Mouse (Mus musculus): ENCODE data around the gene Tfpt. TPM values are rescaled to one million over a fixed set of nuclear protein-coding genes. Genes with fewer than 3 reads are reported as not detected.

Gene Tfpt
- polyA plus RNA-seq, 1 experiment from 2014 or later = 30.4 TPM

- Histone ChIP-seq H3K36me3 (ENCODE audit: control insufficient read depth, insufficient read depth, low read length) (peaks cover 35% of the 10 kb centered on the region), H3K9me3 (ENCODE audit: control insufficient read depth, low read length) (no peaks in the 10 kb centered on the region), H3K4me2 (ENCODE audit: low read length) (peak overlapping the region; percentile 76), H3K27me3 (ENCODE audit: control insufficient read depth, insufficient read depth, low read length) (no peaks in the 10 kb centered on the region), H3K4me3 (replicated peaks; ENCODE audit: low read depth, low read length) (peak overlapping the region; percentile 52), H3K27ac (replicated peaks; ENCODE audit: low read depth, low read length) (peak overlapping the region; percentile 69), H3K9ac (replicated peaks; ENCODE audit: low read length) (peak overlapping the region; percentile 51), H3K4me1 (ENCODE audit: control insufficient read depth, insufficient read depth, low read length) (peaks cover 7% of the 10 kb centered on the region; the same call in 1 of the 2 replicates)
- 28% methylated on average over 15 of the region's 15 CpGs for WGBS
- no peak for DNase-seq
- peak; percentile 16; the same call in 1 of the 2 replicates for ATAC-seq (ENCODE audit: low FRiP score, low TSS enrichment)
Observed at GRCm38 (mm10) chr7:3664524-3665214, 34.9 kb upstream of the Tfpt start.

DNA sequence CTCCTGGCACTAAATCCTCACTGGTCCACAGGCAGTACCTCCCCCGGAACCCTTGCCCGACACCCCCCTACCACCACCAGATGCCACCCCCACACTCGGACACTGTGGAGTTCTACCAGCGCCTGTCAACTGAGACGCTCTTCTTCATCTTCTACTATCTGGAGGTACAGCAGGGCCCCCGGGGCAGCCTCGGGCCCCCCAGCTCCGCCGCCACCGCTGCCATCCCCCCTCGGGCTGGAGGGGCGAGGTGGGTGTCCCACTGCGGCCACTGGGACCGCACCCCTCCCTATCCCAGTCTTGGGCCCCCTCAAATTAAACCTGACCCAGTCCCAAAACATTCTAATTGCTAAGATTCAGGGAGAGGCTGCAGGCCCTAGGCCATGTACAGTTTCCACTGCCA is 28.8 kb upstream of the Tfpt start:
- Histone ChIP-seq H3K9me3 (ENCODE audit: control insufficient read depth, low read length) (no peaks in the 10 kb centered on the region), H3K4me3 (replicated peaks; ENCODE audit: low read depth, low read length) (no peak overlapping the region), H3K36me3 (ENCODE audit: control insufficient read depth, insufficient read depth, low read length) (peaks cover 96% of the 10 kb centered on the region), H3K27me3 (ENCODE audit: control insufficient read depth, insufficient read depth, low read length) (no peaks in the 10 kb centered on the region), H3K9ac (replicated peaks; ENCODE audit: low read length) (no peak overlapping the region), H3K4me1 (ENCODE audit: control insufficient read depth, insufficient read depth, low read length) (no peaks in the 10 kb centered on the region), H3K27ac (replicated peaks; ENCODE audit: low read depth, low read length) (no peak overlapping the region), H3K4me2 (ENCODE audit: low read length) (no peak overlapping the region)
- no peak for DNase-seq
- no peak for ATAC-seq (ENCODE audit: low FRiP score, low TSS enrichment)
- WGBS = 96% methylated on average over 14 of the region's 14 CpGs

GRCm38 (mm10) chr7:3656966-3657365 is 27.2 kb upstream of the Tfpt start:
- WGBS = 88% methylated on average over 4 of the region's 4 CpGs

DNA sequence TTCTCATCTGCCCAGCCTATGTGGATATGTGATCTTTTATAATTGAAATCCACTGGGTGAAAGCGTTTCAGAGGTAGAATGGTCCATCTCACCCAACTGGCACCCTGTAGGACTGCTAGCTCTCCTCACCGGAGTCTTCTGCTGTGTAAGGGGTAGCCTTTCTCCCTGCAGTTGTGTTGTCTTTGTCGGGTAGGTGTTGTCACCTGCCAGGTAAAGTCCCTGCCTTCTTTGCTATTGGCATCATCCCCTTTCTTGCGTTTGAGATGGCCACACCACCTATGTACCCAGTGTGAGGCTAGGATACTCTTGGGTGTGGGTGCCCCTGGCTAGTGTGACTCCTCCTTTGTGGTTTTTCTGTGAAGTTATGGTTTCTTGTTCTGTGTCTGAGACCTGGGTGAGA is 16.9 kb upstream of the Tfpt start:
- Histone ChIP-seq H3K36me3 (ENCODE audit: control insufficient read depth, insufficient read depth, low read length) (peaks cover 21% of the 10 kb centered on the region), H3K9me3 (ENCODE audit: control insufficient read depth, low read length) (no peaks in the 10 kb centered on the region), H3K27ac (replicated peaks; ENCODE audit: low read depth, low read length) (no peak overlapping the region), H3K9ac (replicated peaks; ENCODE audit: low read length) (peak overlapping the region; percentile 94), H3K4me1 (ENCODE audit: control insufficient read depth, insufficient read depth, low read length) (peaks cover 21% of the 10 kb centered on the region), H3K4me3 (replicated peaks; ENCODE audit: low read depth, low read length) (peak overlapping the region; percentile 90), H3K4me2 (ENCODE audit: low read length) (peak overlapping the region; percentile 81), H3K27me3 (ENCODE audit: control insufficient read depth, insufficient read depth, low read length) (no peaks in the 10 kb centered on the region)
- 73% methylated on average over 4 of the region's 4 CpGs for WGBS
- DNase-seq = no peak
- no peak for ATAC-seq (ENCODE audit: low FRiP score, low TSS enrichment)

More at GRCm38 (mm10) chr7:3656966-3657365, 27.2 kb upstream of the Tfpt start:
- H3K9ac ChIP-seq (replicated peaks; ENCODE audit: low read length) = no peak overlapping the region
- H3K4me2 ChIP-seq (ENCODE audit: low read length) = no peak overlapping the region
- no peak for ATAC-seq (ENCODE audit: low FRiP score, low TSS enrichment)
- no peaks in the 10 kb centered on the region for H3K27me3 ChIP-seq (ENCODE audit: control insufficient read depth, insufficient read depth, low read length)
- no peak overlapping the region for H3K4me3 ChIP-seq (replicated peaks; ENCODE audit: low read depth, low read length)
- no peaks in the 10 kb centered on the region for H3K4me1 ChIP-seq (ENCODE audit: control insufficient read depth, insufficient read depth, low read length)
- H3K27ac ChIP-seq (replicated peaks; ENCODE audit: low read depth, low read length) = no peak overlapping the region
- no peak for DNase-seq
- no peaks in the 10 kb centered on the region for H3K9me3 ChIP-seq (ENCODE audit: control insufficient read depth, low read length)
- peaks cover 97% of the 10 kb centered on the region for H3K36me3 ChIP-seq (ENCODE audit: control insufficient read depth, insufficient read depth, low read length)

- Histone ChIP-seq H3K9me3 (ENCODE audit: control insufficient read depth, low read length) (no peaks in the 10 kb centered on the region), H3K4me3 (replicated peaks; ENCODE audit: low read depth, low read length) (peak overlapping the region; percentile 90), H3K9ac (replicated peaks; ENCODE audit: low read length) (peak overlapping the region; percentile 94), H3K36me3 (ENCODE audit: control insufficient read depth, insufficient read depth, low read length) (peaks cover 17% of the 10 kb centered on the region), H3K4me2 (ENCODE audit: low read length) (peak overlapping the region; percentile 81), H3K27me3 (ENCODE audit: control insufficient read depth, insufficient read depth, low read length) (no peaks in the 10 kb centered on the region), H3K4me1 (ENCODE audit: control insufficient read depth, insufficient read depth, low read length) (peaks cover 21% of the 10 kb centered on the region), H3K27ac (replicated peaks; ENCODE audit: low read depth, low read length) (peak overlapping the region; percentile 96; the same call in 1 of the 2 replicates)
- WGBS = 27% methylated on average over 9 of the region's 9 CpGs
- ATAC-seq (ENCODE audit: low FRiP score, low TSS enrichment) (no peak), DNase-seq (no peak)
Observed at GRCm38 (mm10) chr7:3646188-3646587, 16.5 kb upstream of the Tfpt start.

DNA sequence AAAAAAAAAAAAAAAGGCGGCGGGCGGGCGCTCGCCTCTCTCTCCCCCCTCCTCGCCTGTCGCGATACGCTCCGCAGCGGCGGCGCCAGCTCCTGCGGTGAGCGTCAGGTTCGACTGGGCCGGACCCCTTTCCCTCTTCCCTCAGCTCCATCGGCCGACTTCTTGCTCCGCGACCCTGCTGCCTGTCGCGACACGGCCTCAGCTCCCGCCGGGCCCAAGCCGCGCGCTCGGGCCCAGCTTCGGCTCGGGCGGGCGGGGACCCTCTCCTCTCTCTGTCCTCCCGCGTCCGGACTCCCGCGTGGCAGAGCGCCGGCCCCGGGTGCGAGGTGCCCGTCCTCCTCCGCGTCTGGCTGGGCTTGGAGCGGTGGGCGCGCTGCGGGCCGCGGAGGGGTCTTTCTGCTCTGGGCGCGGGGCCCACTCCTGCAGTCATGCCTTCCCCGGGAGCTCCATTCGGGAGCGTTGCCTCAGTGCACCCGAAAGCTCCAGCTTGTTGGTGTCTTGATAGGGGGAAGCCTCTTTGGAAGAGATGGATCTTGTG is 15.8 kb upstream of the Tfpt start:
- Histone ChIP-seq H3K4me2 (ENCODE audit: low read length) (peak overlapping the region; percentile 81), H3K4me3 (replicated peaks; ENCODE audit: low read depth, low read length) (peak overlapping the region; percentile 90), H3K27me3 (ENCODE audit: control insufficient read depth, insufficient read depth, low read length) (no peaks in the 10 kb centered on the region), H3K4me1 (ENCODE audit: control insufficient read depth, insufficient read depth, low read length) (peaks cover 21% of the 10 kb centered on the region), H3K36me3 (ENCODE audit: control insufficient read depth, insufficient read depth, low read length) (peaks cover 17% of the 10 kb centered on the region), H3K9me3 (ENCODE audit: control insufficient read depth, low read length) (no peaks in the 10 kb centered on the region), H3K9ac (replicated peaks; ENCODE audit: low read length) (peak overlapping the region; percentile 94), H3K27ac (replicated peaks; ENCODE audit: low read depth, low read length) (peak overlapping the region; percentile 96)
- ATAC-seq (ENCODE audit: low FRiP score, low TSS enrichment) (no peak), DNase-seq (no peak)
- 1% methylated on average over 53 of the region's 58 CpGs for WGBS

DNA sequence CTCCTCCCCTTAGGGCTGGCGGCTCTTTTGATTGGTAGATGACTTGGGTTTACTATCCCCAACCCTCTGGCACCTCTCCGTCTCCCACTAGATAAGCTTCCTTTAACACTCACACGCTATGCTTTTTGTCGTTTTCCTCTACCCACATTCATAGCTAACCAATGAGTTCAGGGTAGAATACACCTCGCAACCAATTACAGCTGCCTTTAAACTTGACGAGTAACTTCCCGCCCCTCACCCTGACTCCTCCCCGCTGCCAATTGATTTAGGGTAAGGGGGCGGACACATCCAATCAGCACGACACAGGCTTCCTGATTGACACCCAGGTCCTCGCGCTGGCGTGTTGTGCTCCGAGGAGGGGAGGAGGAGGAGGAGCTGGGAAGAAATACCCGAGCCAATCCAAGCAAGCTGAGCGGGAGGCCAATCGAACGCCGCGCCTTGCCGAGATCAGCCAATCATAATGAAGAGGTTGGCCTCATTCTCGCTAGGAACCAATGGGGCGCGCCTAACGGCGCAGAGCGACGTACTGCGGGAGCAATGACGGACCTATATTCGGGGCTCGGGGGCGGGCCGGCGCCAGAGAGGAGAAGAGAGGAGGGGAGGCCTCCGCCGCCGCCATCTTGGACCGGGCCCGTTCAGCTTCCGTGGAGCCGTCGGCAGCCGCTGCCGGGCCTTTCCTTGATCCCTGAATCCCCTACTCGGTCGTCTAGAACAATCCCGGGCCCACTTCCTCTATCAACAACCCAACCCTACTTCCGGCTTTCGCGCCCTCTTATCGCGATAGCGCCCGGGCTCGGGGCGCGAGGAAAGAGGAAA is 15.2 kb upstream of the Tfpt start, which contains the start of gene Cnot3:
Cnot3 (plus strand) TSS at position 597 of the 816 bp plus-strand sequence.
- Histone ChIP-seq H3K9me3 (ENCODE audit: control insufficient read depth, low read length) (no peaks in the 10 kb centered on the region), H3K9ac (replicated peaks; ENCODE audit: low read length) (peak within 1 kb of the TSS; percentile 94), H3K27me3 (ENCODE audit: control insufficient read depth, insufficient read depth, low read length) (no peaks in the 10 kb centered on the region), H3K4me2 (ENCODE audit: low read length) (peak within 1 kb of the TSS; percentile 81), H3K36me3 (ENCODE audit: control insufficient read depth, insufficient read depth, low read length) (peaks cover 18% of the 10 kb centered on the region), H3K27ac (replicated peaks; ENCODE audit: low read depth, low read length) (peak within 1 kb of the TSS; percentile 96), H3K4me3 (replicated peaks; ENCODE audit: low read depth, low read length) (peak within 1 kb of the TSS; percentile 90), H3K4me1 (ENCODE audit: control insufficient read depth, insufficient read depth, low read length) (peaks cover 21% of the 10 kb centered on the region)
- WGBS = under 1% methylated on average over 57 of the region's 58 CpGs
- DNase-seq (peak; percentile 99), ATAC-seq (ENCODE audit: low FRiP score, low TSS enrichment) (peak; percentile 98)

DNA sequence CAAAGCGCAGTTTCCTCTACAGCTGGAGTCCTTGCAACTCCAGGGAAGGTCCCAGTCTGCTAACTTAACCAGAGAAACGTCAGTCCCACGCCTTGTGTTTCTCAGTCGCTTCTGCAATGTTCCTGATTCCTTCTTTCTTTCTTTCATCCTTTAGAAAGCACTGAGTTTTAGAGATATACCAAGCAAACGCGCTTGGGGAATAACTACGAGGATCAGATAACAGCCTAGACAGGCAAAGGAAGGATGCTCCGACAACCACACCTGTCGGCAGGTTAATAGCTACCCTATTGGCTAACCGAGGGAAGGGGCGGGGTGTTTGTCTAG is 14.6 kb upstream of the Tfpt start:
- Histone ChIP-seq H3K4me2 (ENCODE audit: low read length) (peak overlapping the region; percentile 81), H3K9ac (replicated peaks; ENCODE audit: low read length) (no peak overlapping the region), H3K27ac (replicated peaks; ENCODE audit: low read depth, low read length) (no peak overlapping the region; the same call in 1 of the 2 replicates), H3K4me3 (replicated peaks; ENCODE audit: low read depth, low read length) (peak overlapping the region; percentile 90), H3K36me3 (ENCODE audit: control insufficient read depth, insufficient read depth, low read length) (peaks cover 24% of the 10 kb centered on the region), H3K27me3 (ENCODE audit: control insufficient read depth, insufficient read depth, low read length) (no peaks in the 10 kb centered on the region), H3K4me1 (ENCODE audit: control insufficient read depth, insufficient read depth, low read length) (peaks cover 21% of the 10 kb centered on the region), H3K9me3 (ENCODE audit: control insufficient read depth, low read length) (no peaks in the 10 kb centered on the region)
- ATAC-seq (ENCODE audit: low FRiP score, low TSS enrichment) (no peak), DNase-seq (no peak)
- 0% methylated on average over 11 of the region's 11 CpGs for WGBS

Measured in midbrain, embryonic 14.5 days (tissue).